Mouse (Mus musculus): ENCODE measurements around the gene Abca16. TPM values are rescaled to one million over a fixed set of nuclear protein-coding genes. Genes with fewer than 3 reads are reported as not detected.

Abca16 gene
- polyA plus RNA-seq (2012; rRNA removed), result not detected in 2 replicates

GRCm38 (mm10) chr7:120409447-120409846, at the start of gene Abca16:
Abca16 (plus strand) TSS chr7:120409647.
- no peak within 1 kb of the TSS for H3K4me3 ChIP-seq (replicated peaks; ENCODE audit: extremely low read depth, low read depth, low read length)
- 57% methylated on average over 10 of the region's 10 CpGs for WGBS
- DNase-seq, result no peak
- no peaks in the 10 kb centered on the region for H3K4me1 ChIP-seq (ENCODE audit: control insufficient read depth, insufficient read depth, low read length)
- TF ChIP-seq POLR2A (IDR thresholded peaks at IDR 0.05; ENCODE audit: borderline replicate concordance, extremely low read depth, low read depth, low read length), result no peak
- no peak for TF ChIP-seq CTCF (IDR thresholded peaks at IDR 0.05; ENCODE audit: insufficient read depth, low read length)

GRCm38 (mm10) chr7:120361159-120361558, 48.3 kb upstream of the Abca16 start:
- 45% methylated on average over 13 of the region's 13 CpGs for WGBS
- Histone ChIP-seq H3K4me1 (ENCODE audit: control insufficient read depth, insufficient read depth, low read length) (no peaks in the 10 kb centered on the region), H3K4me3 (replicated peaks; ENCODE audit: extremely low read depth, low read depth, low read length) (no peak overlapping the region)
- no peak for DNase-seq
- TF ChIP-seq POLR2A (IDR thresholded peaks at IDR 0.05; ENCODE audit: borderline replicate concordance, extremely low read depth, low read depth, low read length) (no peak), CTCF (IDR thresholded peaks at IDR 0.05; ENCODE audit: insufficient read depth, low read length) (no peak)

GRCm38 (mm10) chr7:120412391-120412790, 2.9 kb downstream of the Abca16 start:
- no peak for DNase-seq
- Histone ChIP-seq H3K4me3 (replicated peaks; ENCODE audit: extremely low read depth, low read depth, low read length) (no peak overlapping the region), H3K4me1 (ENCODE audit: control insufficient read depth, insufficient read depth, low read length) (no peaks in the 10 kb centered on the region)
- TF ChIP-seq CTCF (IDR thresholded peaks at IDR 0.05; ENCODE audit: insufficient read depth, low read length) (no peak), POLR2A (IDR thresholded peaks at IDR 0.05; ENCODE audit: borderline replicate concordance, extremely low read depth, low read depth, low read length) (no peak)
- 75% methylated on average over 1 of the region's 1 CpGs for WGBS

- no peak for TF ChIP-seq POLR2A (IDR thresholded peaks at IDR 0.05; ENCODE audit: borderline replicate concordance, extremely low read depth, low read depth, low read length)
- TF ChIP-seq CTCF (IDR thresholded peaks at IDR 0.05; ENCODE audit: insufficient read depth, low read length), result no peak
- no peak overlapping the region for H3K4me3 ChIP-seq (replicated peaks; ENCODE audit: extremely low read depth, low read depth, low read length)
- no peaks in the 10 kb centered on the region for H3K4me1 ChIP-seq (ENCODE audit: control insufficient read depth, insufficient read depth, low read length)
- DNase-seq, result no peak
- 22% methylated on average over 3 of the region's 3 CpGs for WGBS
Measured at GRCm38 (mm10) chr7:120426625-120427024, 17.2 kb downstream of the Abca16 start.

GRCm38 (mm10) chr7:120431464-120431863, 22.0 kb downstream of the Abca16 start:
- TF ChIP-seq CTCF (IDR thresholded peaks at IDR 0.05; ENCODE audit: insufficient read depth, low read length) (no peak), POLR2A (IDR thresholded peaks at IDR 0.05; ENCODE audit: borderline replicate concordance, extremely low read depth, low read depth, low read length) (no peak)
- Histone ChIP-seq H3K4me3 (replicated peaks; ENCODE audit: extremely low read depth, low read depth, low read length) (no peak overlapping the region), H3K4me1 (ENCODE audit: control insufficient read depth, insufficient read depth, low read length) (no peaks in the 10 kb centered on the region)
- no peak for DNase-seq

GRCm38 (mm10) chr7:120503891-120504662, 94.6 kb downstream of the Abca16 start:
- Histone ChIP-seq H3K4me3 (replicated peaks; ENCODE audit: extremely low read depth, low read depth, low read length) (no peak overlapping the region), H3K4me1 (ENCODE audit: control insufficient read depth, insufficient read depth, low read length) (no peaks in the 10 kb centered on the region)
- no peak for DNase-seq
- WGBS, result 10% methylated on average over 31 of the region's 31 CpGs
- TF ChIP-seq CTCF (IDR thresholded peaks at IDR 0.05; ENCODE audit: insufficient read depth, low read length), result no peak

- H3K4me1 ChIP-seq (ENCODE audit: control insufficient read depth, insufficient read depth, low read length), result no peaks in the 10 kb centered on the region
- no peak for DNase-seq
- 14% methylated on average over 5 of the region's 5 CpGs for WGBS
- H3K4me3 ChIP-seq (replicated peaks; ENCODE audit: extremely low read depth, low read depth, low read length), result no peak overlapping the region
- TF ChIP-seq CTCF (IDR thresholded peaks at IDR 0.05; ENCODE audit: insufficient read depth, low read length), result no peak
- TF ChIP-seq POLR2A (IDR thresholded peaks at IDR 0.05; ENCODE audit: borderline replicate concordance, extremely low read depth, low read depth, low read length), result no peak
Measured at GRCm38 (mm10) chr7:120504663-120504979, 95.2 kb downstream of the Abca16 start.

- H3K4me1 ChIP-seq (ENCODE audit: control insufficient read depth, insufficient read depth, low read length), result no peaks in the 10 kb centered on the region
- no peak for DNase-seq
- no peak for TF ChIP-seq CTCF (IDR thresholded peaks at IDR 0.05; ENCODE audit: insufficient read depth, low read length)
- TF ChIP-seq POLR2A (IDR thresholded peaks at IDR 0.05; ENCODE audit: borderline replicate concordance, extremely low read depth, low read depth, low read length), result no peak
- WGBS, result 67% methylated on average over 2 of the region's 2 CpGs
- H3K4me3 ChIP-seq (replicated peaks; ENCODE audit: extremely low read depth, low read depth, low read length), result no peak overlapping the region
Measured at GRCm38 (mm10) chr7:120534805-120535204, 125.4 kb downstream of the Abca16 start.

GRCm38 (mm10) chr7:120552479-120553180, 143.2 kb downstream of the Abca16 start:
- 37% methylated on average over 12 of the region's 12 CpGs for WGBS
- Histone ChIP-seq H3K4me3 (replicated peaks; ENCODE audit: extremely low read depth, low read depth, low read length) (no peak overlapping the region), H3K4me1 (ENCODE audit: control insufficient read depth, insufficient read depth, low read length) (no peaks in the 10 kb centered on the region)
- TF ChIP-seq CTCF (IDR thresholded peaks at IDR 0.05; ENCODE audit: insufficient read depth, low read length), result no peak
- TF ChIP-seq POLR2A (IDR thresholded peaks at IDR 0.05; ENCODE audit: borderline replicate concordance, extremely low read depth, low read depth, low read length), result no peak
- DNase-seq, result no peak

- no peak for DNase-seq
- WGBS, result 45% methylated on average over 12 of the region's 12 CpGs
- TF ChIP-seq POLR2A (IDR thresholded peaks at IDR 0.05; ENCODE audit: borderline replicate concordance, extremely low read depth, low read depth, low read length) (no peak), CTCF (IDR thresholded peaks at IDR 0.05; ENCODE audit: insufficient read depth, low read length) (no peak)
- Histone ChIP-seq H3K4me1 (ENCODE audit: control insufficient read depth, insufficient read depth, low read length) (no peaks in the 10 kb centered on the region), H3K4me3 (replicated peaks; ENCODE audit: extremely low read depth, low read depth, low read length) (no peak overlapping the region)
Measured at GRCm38 (mm10) chr7:120553181-120553551, 143.7 kb downstream of the Abca16 start.

Measured in lung, adult 2 months (tissue).